Mouse (Mus musculus): Measurements from ENCODE around the gene Lhx4.

The Lhx4 gene

DNA sequence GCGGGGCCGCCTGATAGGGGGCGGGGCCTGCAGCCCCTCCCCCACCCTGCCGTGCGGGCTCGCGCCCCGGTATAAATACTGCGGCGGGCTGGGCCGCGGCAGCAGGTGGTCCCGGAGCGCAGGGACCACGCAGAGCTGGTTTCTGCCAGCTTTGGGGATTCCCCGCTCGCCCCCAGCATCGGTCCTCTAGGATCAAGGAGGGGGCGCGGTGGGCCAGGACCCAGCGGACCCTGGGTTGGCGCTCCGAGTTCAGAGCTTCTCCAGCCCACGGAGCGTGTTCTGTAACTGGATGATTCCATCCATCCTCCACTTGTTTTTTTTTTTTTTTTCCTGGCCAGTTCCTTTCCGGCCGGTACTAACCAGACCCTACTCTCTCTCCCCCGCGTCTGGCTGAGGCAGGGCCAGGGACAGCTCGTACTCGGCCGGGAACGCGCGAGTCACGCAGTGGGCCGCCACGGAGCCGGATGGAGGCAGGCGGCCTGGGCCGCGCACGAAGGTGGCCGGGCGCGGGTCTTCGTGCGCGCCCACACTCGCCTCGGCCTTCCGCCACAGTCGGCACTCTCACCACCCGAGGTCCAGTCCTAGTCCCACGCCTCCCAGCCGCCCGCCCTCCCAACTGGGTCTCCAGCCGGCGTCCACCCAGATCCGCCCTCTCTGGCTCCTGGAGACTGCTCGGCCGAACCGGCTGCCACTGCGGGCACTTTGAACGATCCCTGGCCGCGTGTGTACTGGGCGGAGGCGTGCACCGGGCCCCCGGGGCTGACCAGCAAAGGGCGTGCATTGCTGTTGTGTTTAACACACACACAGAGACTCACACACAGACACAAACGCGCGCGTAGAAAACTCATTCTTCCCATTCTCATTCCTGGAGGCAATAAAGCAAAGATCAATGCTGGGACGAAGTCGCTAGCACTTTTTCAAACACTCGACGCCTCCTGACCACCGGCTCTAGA lies 8.8 kb downstream of the Lhx4 start:
- no peak for DNase-seq (ENCODE audit: low spot score in 2 of 2)

DNA sequence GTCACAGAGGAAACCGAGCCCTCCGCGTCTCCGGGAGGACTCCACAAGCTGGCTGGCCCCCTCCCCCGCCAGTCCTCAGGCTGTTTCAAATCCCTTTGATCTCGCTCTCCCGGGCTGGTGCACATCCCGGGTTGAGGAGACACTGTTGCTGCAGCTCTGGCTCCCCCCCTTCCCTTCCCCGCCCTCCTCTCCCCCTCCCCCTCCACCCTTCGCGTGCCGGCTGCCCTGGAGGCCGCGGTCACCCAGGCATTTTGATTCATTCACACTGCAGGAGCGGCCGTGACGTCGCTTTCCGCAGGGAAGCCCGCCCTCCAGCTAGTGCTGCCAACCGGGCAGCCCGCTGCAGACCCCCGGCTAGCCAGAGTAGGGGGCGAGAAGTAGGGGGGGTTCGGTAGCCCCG lies 9.5 kb downstream of the Lhx4 start:
- DNase-seq (ENCODE audit: low spot score in 2 of 2): no peak

DNA sequence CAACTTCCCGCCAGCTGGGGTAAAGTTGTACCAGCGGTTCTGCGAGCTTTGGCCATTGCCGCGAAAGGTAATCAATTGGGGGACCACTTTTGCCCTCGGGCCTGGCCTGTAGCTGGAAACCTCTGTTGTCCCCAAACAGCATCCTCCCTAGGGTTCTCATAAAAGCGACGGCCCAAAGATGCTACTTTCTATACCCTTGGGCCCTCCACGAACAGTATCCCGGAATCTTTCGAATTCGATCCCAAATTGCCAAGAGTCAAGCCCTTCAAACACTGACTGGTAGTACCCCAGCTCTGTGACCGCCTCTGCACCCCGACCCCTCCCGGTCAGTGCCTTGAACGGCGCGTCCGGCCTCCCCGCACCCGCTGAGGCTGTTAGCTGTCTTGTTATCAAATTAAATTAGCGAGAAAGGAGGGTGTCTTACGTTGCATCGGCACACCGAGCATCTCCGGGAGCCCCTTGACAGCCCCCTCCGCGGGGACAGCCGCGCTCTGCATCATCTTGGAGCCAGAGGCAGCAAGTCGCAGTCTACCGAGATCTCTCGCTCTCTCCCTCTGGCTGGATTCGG lies 10.0 kb downstream of the Lhx4 start:
- DNase-seq (ENCODE audit: low spot score in 2 of 2): no peak

DNA sequence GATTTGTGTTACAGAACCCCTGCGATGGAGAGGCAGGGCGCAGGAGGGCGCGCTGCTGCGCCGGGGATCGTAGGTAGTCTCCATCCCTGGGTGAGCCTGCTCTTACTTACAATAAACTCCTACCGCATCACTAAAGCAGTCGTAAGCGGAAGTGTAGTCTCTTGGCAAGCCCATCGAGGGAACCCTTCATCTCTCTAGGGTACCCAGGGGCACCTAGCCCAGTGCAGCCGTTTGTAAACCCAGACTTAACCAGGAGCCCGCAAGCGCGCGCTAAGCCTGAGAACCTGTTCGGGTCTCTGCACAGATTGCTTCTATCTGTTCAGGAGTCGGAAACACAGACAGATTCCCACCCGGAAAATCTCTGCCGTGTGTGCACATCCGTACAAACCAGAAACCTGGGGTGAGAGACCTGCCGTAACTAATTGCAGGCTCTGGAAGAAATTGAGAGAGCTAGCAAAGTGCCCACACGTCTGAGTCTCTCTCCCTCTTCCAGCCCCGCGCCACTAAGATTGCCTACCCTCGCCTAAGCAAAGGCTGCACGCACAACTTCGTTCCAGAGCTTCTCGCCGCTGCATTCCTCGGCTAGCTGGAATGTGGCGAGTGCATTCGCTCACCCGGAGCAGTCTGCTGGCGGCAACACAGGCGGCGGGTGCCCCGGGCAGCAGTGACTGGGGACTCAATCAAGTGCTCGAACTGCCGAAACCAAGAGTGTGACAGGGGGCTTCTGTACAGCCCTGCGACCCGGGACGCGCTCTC lies 10.7 kb downstream of the Lhx4 start:
- DNase-seq (ENCODE audit: low spot score in 2 of 2): no peak

DNA sequence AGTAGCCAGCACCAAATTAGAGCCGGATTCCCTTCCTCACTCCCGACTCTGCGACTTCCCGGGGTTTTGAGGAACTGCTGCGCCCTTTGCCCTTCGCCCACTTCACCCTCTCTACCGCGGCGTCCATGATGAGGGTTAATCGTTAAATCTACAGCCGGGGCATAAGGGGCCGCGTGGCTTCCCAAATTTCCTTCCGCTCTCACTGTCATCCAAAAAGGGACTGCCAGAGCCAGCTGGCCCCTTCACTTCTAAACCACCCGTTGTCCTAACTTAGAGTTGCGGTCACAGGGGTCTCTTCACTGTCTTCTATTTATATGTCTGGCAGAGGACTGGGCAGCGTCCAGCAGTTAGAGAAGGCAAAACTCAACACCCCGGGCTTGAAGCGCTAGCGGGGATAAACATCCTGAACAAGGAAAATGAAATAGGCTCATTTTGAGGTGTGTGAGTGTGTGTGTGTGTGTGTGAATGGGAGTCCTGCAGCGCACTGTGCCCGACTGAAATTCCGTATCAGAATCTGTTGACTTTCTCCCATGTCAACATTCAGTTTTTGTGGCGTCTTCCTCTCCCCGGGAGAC lies 13.6 kb downstream of the Lhx4 start:
- DNase-seq (ENCODE audit: low spot score in 2 of 2): no peak

DNA sequence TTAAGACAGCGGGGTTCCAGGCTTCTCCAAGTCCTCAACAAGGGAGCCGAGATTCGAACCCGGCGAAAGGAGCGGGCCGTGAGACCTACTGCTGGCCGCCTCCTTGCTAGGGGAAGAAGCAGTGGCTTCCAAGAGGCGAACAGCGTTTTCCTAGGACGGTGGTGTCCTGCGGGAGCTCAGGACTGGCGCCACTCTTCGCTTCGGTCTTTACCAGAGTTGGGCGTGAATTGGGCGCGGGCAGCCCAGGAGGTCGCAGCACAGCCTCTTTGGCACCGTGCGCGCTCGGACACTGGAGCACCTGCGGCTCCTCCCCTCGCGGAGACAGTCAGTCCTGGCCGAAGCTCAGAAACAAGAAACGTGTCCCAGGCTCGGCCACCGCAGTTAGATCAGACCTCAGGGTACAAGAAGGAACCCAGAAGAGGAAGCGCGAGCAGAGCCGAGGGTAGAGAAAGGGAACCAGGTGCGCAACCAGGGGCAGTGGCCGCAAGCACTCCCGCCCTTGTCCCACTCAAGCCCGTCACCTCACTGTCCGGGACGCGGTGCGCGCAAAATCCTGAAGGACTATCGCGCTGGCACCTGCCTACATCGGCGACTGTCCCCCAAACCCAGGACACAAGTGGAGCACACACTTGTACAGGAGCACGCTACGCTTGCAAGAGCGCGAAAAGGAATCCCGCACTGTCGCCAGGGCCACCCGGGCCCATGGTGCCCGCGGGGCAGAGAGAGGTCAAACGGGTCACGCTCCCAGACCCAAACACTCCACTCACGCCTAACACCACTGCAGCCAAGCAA lies 14.3 kb downstream of the Lhx4 start:
- DNase-seq (ENCODE audit: low spot score in 2 of 2): no peak

DNA sequence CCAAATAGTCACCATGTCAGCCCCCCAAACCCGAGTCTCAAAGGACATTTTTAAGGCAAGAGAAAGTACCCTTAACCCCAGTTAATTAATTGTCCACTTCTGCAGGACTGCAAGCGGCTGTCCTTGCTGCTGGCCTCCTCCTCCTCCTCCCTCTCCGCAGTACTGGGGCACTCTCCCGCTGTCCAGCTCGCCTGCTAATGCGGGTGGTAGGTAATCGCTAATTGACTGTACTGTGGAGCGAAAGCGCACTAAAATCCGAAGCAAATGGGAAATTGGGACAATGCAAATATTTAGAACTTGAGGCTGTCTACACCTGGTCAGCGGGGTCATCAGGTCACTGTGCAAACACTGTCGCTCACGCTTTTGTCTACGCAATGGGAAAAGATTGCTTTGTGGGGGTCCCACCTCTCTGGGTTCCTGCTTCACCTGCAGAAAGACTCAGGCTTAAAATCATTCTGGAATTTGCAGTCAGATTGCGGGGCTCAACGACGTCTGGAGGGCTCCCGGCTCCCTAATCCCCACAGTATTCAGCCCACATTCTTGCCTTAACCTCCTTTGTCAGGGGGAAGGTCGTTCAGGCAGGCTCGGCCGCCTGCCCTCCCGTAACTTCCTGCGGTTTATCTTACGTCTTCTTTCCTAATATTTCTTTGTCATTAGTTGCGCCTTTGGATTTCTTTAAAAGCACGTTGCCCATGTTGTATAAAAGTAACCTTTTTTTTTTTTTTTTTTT lies 15.2 kb downstream of the Lhx4 start:
- no peak for DNase-seq (ENCODE audit: low spot score in 2 of 2)

DNA sequence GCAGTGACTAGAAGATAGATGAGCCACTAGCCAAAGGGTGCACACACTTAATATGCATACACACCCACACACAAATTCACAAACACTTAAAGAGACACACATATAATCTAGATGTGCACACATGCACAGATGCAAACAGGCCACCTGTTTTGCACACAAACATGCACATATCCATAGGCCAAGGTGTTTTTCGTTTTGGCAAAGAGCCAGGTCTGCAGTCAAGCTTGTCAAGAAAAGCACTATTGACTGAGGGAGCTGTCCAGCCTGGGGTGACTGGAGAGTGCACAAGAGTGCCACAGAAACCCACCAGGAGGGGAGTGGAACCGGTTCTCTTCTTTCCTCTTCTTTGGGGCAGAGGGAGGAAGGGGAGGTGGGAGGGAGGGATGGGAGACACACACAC lies 20.3 kb downstream of the Lhx4 start:
- no peak for DNase-seq (ENCODE audit: low spot score in 2 of 2)

DNA sequence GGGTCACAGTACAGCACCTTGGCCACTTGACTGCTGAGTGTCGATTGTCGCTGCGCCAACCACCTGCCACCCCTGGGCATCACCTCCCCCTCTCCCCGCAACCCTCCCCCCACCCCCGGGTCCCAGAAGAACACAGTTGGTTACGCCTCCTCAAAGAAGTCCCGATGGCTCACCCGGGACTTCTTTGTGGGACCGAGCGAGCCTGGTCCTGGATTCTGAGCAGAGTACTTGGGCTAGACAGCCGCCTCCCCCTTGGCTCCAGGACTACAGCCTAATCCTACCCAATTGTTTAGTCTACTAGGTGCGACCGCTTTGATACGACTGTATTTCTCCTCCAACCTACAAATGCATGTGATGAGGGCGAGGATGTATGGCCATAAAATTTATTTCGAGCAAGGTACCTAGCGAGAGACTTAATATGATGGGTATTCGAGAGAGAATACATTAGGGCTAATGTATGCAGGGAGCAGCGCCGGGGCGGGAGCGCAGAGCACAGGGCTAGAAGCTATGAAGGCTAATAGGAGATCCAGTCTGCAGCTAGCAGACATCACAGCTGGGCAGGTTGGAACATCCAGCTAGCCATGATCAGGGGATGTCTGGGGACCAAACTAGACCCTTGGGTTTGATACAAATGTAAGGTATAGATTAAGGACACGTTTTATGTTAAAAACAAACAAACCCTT lies 22.2 kb downstream of the Lhx4 start:
- DNase-seq (ENCODE audit: low spot score in 2 of 2): no peak

DNA sequence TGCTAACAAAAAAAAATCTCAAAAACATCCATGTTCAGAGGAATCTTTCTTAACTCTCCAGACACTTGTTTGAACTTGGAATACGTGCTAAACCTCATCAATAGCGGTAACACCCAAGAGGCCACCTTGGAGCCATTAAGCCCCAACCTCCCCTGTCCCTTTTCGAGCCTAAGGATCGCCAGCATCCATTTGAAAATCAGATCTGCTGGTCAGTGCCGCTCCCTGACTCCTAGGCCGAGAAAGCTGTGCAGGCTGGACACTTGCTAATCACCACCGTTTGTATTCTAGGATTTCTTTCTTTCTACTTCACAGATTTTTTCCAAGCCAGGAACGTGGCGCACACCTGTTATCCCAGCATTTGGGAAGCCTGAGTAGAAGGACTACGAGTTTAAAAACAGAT lies 23.7 kb downstream of the Lhx4 start:
- DNase-seq (ENCODE audit: low spot score in 2 of 2): no peak

DNA sequence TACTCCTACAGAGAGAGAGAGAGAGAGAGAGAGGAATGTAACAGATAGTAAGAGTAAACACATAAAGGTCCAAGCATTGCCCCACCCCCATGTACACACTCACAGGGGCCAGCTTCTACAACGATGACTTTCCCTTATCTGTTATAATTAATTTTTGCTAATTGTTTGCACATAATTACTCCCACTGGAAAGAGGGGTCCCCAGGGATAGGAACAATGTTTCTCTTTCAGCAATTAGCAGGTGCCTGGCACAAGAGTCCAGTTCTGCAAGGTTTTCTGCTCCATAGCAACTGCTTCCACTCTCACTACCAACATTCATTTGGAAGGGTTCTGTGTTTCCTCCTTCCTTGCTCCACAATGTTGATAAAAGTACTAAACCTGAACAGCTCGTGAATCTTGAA lies 25.6 kb downstream of the Lhx4 start:
- DNase-seq (ENCODE audit: low spot score in 2 of 2): no peak

DNA sequence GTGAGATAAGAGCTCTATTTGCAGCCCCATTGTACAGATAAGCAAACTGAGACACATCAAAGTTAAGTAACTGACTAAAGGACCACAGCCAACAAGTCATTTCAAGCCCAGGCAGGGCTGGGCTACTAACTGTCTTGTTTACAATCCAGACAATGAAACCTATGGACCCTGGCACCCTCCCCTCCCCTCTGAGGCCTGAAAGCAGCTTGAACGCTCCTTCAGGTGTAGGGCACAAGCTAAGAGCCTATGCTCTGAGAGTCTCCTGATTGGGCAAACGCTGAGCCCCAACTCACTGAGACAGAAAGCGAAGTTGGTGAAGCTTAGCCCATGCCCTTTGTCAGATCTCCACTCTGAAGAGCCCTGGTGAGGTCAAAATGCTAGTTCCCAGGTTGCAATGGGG lies 27.2 kb downstream of the Lhx4 start:
- no peak for DNase-seq (ENCODE audit: low spot score in 2 of 2)

DNA sequence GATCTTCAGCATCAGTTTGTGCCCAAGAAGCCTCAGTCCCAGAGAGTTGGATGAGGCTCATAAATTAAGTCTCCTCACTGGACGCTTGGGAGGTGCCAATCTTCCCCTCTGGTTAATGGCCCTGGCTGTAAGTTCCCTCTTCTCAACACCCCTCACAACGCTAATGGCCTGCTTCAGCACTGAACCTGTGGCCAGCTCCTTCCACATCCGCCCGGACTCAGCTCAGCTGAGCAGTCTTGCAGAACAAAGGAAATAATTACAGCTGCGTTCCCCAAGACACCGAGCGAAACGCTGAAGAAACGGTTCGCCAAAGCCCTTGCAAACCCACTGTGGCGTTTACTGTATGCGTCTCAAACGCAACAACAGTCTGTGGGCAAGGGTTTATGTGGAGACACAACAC lies 29.3 kb downstream of the Lhx4 start:
- peak in 1 of 2 experiments; percentile 67 for DNase-seq (ENCODE audit: low spot score in 2 of 2)

DNA sequence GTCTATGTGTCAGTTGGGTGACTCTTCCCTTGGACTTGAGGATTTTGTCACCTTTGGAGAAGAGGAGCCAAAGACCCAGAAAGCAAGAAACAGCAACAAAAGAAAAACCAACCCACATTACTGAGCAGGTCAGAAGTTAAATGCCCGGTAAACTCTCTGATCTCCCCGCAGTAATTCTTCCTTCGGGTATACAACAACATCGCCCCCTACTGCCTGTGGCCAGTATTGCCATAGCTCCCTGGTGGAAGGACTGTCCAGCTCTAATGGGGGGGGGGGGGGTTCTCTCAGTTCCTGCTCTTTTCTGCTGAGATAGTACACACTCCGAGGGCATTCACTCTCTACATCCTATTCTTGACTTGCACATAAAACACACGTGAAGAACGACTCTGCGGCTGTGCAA lies 30.0 kb downstream of the Lhx4 start:
- DNase-seq (ENCODE audit: low spot score in 2 of 2): peak in 1 of 2 experiments; percentile 45

DNA sequence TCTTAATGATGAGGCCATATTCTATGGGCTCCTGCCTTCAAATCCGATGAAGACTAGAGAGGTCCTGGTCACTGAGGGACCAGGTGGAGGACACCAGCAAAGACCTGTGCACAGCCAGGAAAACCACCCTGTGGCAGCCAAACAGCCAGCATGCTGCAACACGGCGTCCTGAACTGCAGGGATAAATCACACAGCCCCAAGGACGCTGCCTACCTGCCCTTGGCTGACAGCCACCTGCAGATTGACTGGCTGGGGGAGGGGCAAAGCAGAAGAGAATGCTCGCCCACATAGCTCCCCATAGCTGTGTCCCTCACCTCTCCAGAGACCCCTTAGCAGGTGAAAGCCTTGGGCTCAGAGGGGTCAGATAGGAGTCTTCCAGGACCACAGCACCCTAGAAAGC lies 31.5 kb downstream of the Lhx4 start:
- DNase-seq (ENCODE audit: low spot score in 2 of 2): no peak

DNA sequence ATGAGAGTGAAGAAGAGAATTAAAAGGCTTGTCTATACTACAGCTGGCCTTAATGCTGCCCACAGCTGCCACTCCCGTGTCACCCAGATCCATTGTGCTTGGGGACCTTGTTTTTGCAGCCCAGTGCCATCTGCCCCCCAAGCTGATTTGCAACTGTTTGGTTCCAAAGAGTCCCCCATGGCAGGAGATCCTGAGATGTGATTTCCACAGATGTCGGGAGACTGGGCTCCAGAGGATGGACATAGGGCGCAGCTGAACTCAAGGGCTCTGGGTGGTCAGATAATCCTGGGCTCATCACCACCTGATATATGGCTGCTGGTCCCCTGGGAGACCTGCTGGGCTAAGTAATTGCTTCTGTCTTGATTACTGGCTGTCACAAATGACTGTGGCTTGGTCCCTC lies 32.6 kb downstream of the Lhx4 start:
- no peak for DNase-seq (ENCODE audit: low spot score in 2 of 2)

DNA sequence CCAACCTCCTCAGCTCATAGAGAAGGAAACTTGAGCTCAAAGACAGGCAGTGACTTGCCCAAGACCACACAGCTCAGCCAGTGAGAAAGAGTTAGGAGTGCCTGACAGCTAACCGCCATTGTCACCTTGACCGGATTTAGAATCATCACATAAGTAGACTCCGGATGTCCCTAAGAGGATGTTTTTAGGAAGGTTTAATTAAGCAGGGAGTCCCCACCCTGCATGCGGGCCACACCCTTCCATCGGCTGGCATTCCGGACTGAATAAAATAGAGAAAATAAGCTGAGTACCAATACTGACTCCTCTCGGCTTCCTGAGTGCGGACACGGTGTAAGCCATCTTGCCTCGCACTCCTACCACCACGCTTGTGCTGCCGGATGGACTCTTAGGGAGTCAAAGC lies 34.2 kb downstream of the Lhx4 start:
- no peak for DNase-seq (ENCODE audit: low spot score in 2 of 2)

DNA sequence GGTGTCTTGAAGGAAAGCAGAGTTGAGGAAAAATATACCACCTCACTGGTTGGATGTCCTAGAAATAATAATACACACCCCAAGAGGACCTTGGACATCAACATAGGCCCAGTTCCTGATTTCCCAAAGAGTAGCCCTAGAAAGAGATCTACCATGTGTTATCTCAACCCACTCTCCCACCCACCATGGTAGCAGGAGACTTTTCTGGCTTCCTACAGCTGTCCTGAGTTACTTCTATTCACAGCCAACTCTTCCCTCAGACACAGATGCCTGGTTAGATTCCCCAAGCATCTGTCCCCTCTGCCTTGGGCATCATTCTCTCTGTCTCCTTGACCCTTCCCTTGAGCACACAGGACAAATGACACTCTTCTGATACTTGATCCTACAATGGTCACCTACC lies 36.1 kb downstream of the Lhx4 start:
- no peak for DNase-seq (ENCODE audit: low spot score in 2 of 2)

DNA sequence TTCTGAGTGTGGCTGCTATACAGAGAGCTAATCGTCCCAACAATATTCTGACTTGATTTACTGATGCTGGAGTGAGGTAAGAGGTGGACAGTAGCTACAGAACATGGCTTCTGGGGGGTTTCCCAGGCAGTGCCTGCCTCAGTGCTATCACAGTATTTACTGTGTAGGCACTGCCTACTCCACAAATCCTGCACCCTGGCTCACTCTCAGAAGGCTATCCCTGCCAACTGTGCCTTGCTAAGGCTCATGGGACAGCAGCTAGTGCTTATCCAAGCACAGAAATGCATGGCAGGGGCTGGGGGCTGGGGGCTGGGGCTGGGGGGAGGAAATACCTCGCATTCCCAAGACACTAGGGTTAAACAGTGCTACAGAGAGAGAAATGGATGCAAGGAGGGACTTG lies 38.2 kb downstream of the Lhx4 start:
- no peak for DNase-seq (ENCODE audit: low spot score in 2 of 2)

DNA sequence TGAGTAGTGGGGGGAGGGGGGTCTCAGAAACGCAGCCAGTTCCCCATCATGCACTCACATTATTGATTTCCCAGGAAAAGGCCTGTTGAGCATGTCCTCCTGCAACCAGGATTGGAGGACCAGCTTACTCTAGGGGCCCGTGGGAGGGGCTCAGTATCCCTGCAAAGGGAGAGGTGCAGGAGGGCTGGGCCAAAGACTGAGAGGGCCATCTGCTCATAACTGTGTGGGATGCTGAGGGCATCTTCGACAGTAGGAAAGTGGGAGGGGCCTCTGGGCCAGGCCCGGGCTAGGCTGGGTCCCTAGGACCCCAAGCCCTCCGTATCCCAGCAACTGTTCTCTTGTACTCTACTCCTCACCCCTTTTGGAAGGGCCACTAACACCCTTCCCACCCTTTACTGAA lies 47.3 kb downstream of the Lhx4 start:
- no peak for DNase-seq (ENCODE audit: low spot score in 2 of 2)
